Mouse (Mus musculus): ENCODE measurements around the gene Evx2. TPM values are rescaled to one million over a fixed set of nuclear protein-coding genes. Genes with fewer than 3 reads are reported as not detected.

Evx2 gene
- not detected for polyA plus RNA-seq (2014; fragmentation: Illumina TruSeq; extraction: RNeasy Lipid Tissue Mini Kit (QIAGEN cat#74804); ENCODE audit: low read depth, low replicate concordance)

DNA sequence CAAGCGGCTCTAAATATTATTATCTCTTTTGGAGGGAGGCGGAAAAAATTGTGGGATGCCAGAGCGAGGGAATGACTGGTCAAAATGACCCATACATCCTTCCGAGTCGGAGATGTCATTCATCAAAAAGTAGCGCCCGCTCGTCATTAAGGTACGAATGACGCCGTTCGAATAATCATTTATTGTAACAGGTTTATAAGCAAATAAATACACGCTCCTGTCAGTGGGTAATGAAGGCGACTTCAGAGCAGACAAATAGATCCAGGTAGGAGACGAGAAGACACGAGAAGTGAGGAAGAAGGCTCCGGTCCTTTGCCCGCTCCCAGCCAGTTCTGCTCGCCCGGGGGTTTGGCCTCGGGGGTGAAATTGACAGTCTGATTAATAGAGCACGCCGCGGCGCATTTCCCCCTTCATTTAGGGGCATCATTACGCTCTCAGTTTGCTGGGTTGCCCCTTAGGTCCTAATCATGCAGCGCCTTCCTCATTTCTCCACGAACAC, at the start of gene Evx2:
Gene Evx2 (minus strand): TSS at position 51 of the 499 bp plus-strand sequence.

DNA sequence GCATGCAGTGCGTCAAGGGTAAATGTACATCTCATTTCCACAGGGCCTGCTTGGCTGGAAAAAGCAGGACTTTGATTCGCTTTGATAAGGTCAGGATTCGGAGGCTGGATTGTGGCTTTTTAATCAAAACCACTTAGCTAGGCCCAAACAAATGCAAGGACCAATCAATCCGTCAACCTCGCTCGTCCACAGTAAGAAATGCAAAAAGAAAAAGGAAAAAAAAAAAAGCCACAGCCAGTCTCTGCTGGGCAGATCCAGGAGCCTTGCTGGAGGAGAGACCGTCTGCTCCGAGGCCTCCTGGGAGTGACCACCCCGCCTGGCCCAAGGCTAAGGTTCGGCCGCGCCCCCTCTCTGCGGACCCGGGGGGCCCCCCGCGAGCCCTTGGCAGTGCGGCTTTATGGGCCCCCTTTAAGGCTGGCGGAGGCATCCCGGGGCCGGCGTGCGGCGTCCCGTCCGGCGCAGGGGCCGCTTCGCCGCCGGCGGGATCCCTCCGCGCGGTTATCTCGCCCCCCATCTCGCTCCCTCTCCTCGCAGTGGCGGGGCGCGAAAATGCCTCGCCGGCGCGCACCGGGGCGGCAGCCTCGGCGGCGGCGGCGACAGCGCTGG, 45.1 kb upstream of the Evx2 start, which contains the start of gene Hoxd8:
Gene Hoxd8 (plus strand): TSS at position 223 of the 606 bp plus-strand sequence.

DNA sequence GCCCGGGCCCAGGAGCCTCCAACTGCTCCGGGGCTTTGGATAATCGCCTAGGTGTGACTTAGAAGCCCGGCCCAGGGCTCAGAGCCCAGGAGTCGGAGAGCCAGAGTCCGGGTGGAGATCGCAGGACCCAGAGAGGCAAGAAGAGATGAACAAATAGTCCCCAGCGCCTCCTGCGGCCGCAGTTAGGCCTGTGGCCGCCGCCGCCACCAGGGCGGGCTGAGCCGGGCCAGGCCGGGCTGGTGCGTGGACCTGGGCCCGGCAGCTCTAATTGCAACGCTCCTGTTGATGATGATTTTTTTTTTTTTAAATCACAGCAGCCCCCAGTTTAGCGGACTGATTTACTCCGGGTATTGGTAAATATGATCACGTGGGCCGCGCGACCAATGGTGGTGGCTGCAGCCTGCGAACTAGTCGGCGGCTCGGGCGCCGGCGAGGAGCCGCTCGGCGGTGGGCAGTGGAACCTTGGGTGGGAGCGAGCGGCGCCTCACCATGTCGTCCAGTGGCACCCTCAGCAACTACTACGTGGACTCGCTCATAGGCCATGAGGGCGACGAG, 38.3 kb upstream of the Evx2 start, which contains the start of gene Hoxd9:
Gene Hoxd9 (plus strand): TSS at position 161 of the 555 bp plus-strand sequence.

DNA sequence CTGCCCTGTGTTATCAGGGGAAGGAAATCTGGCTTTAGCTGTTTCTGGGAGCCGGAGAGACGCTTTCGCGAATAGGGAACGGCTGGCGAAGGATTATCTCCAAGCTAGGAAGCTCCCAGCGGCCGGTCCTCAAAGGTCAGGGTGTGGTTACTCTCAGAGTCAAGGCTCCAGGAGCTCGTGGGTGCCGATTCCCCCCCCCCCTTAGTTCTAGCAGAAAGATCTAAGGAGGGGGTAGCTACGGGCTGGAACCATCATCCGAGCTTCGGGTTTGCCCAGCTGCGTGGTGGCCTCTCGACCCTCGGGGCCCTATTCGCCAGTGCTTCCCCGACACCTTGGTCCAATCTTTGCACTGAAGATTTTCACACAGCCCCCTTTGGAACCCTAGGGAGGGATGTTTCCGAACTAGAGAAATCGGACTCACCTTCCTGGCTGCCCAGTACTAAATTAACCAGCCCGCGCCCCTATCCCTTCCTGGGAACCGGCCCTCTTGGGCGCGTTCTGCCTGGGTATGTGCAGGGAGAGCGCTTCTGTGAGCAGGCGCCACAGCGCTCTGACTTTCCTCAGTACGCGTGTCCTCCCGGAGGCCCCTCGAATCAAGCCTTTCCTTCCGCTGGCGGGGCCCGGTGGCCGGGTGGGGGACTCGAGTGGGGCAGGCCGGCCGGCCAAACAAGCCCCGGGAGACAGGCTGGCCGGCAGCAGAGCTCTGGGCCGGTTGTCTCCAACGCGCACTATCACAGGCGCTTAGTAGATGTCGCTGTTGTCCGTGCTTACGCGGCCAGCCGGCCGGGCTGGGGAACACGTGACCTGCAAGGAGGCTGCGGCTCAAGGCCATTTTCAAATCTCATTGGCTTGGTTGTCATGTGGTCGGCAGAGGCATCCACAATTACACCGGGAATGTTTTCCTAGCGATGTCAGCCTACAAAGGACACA, 31.9 kb upstream of the Evx2 start, which contains the start of gene Hoxd10:
Gene Hoxd10 (plus strand): TSS at position 903 of the 930 bp plus-strand sequence.

DNA sequence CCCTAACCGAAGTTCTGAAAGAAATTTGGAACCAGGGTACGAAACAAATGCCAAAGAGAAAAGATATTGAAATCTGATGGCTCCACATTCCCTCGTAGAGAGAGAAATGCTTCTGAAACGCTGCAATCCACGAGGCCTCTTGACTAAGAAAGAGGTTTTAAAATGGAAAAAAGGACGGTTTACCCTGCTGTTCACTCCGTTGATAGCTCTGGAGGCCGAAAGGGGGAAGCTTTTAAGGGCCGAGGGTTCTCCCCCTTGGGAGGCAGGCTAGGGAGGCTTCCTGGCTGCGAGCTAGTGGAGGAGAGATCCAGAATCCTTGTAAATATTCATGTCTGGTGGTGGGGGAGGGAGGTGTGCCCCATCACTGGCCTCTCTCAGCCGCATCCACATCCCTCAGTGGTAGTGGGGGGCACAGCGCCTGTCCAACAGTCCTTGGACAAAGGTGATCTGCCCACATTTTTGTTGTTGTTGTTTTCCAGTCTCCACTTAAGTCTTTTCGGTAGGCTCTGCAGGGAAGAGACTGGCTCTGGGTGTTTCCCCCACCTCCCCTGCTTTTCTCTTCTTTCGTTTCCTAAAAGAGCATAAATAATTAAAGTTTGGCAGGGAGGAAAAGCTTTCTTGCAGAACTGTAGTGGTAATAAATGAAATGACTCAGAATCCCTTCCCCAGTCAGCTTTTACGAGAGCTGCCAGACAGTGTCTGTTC, 19.7 kb upstream of the Evx2 start, which contains the start of gene Hoxd11:
Gene Hoxd11 (plus strand): TSS at position 667 of the 705 bp plus-strand sequence.

DNA sequence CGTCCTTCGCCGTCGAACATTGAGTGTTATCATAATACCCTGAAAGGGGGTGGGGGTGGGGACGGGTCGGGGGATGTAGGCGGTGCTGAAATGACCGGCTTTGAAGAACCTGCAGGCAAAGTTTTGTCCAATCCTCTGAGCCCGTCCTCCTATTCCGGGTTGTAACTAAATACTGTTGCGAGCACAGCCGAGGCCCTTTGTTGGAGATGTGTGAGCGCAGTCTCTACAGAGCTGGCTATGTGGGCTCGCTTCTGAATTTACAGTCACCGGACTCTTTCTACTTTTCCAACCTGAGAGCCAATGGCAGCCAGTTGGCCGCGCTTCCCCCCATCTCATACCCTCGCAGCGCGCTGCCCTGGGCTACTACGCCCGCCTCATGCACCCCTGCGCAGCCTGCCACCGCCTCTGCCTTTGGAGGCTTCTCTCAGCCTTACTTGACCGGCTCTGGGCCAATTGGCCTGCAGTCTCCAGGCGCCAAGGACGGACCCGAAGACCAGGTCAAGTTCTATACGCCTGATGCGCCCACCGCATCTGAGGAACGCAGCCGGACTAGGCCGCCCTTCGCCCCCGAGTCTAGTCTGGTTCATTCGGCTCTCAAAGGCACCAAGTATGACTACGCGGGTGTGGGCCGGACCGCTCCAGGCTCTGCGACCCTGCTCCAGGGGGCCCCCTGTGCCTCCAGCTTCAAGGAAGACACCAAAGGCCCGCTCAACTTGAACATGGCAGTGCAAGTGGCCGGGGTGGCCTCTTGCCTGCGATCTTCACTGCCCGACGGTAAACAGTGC, 15.7 kb upstream of the Evx2 start, which contains the start of gene Hoxd12:
Gene Hoxd12 (plus strand): TSS at position 133 of the 785 bp plus-strand sequence.

DNA sequence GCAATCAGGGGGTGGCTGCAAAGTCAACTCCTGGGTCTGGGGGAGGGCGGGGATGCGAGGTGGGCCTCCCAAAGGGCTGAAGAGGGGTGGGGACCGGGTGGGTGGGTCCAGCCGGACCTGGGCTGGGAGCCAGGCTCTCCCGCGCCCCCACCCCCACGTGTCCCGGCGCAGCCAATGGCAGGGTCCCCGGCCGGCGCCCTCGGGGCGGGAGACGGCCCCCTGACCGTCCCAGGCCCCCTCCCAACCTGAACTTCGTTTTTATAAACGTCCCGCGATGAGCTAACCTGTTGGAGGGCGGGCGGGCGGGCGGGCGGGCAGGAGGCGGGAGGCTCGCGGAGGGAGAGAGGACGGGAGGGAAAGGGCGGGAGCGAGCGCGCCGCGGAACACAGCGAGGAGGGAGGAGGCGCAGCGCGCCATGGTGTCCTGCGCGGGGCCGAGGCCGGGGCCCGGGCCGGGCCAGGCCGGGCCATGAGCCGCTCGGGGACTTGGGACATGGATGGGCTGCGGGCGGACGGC, 8.5 kb upstream of the Evx2 start, which contains the start of gene Hoxd13:
Gene Hoxd13 (plus strand): TSS at position 469 of the 516 bp plus-strand sequence.

Other genes starting within 250 kb of the Evx2 start
- 9.0 TPM for gene Lnpk, start 80.1 kb downstream of the Evx2 start, polyA plus RNA-seq (2014; fragmentation: Illumina TruSeq; extraction: RNeasy Lipid Tissue Mini Kit (QIAGEN cat#74804); ENCODE audit: low read depth, low replicate concordance)
- not detected for gene Hoxd13, start 8.8 kb upstream of the Evx2 start, polyA plus RNA-seq (2014; fragmentation: Illumina TruSeq; extraction: RNeasy Lipid Tissue Mini Kit (QIAGEN cat#74804); ENCODE audit: low read depth, low replicate concordance)
- not detected for gene Hoxd12, start 15.5 kb upstream of the Evx2 start, polyA plus RNA-seq (2014; fragmentation: Illumina TruSeq; extraction: RNeasy Lipid Tissue Mini Kit (QIAGEN cat#74804); ENCODE audit: low read depth, low replicate concordance)
- not detected for gene Hoxd11, start 20.0 kb upstream of the Evx2 start, polyA plus RNA-seq (2014; fragmentation: Illumina TruSeq; extraction: RNeasy Lipid Tissue Mini Kit (QIAGEN cat#74804); ENCODE audit: low read depth, low replicate concordance)
- gene Hoxd10, start 32.4 kb upstream of the Evx2 start, polyA plus RNA-seq (2014; fragmentation: Illumina TruSeq; extraction: RNeasy Lipid Tissue Mini Kit (QIAGEN cat#74804); ENCODE audit: low read depth, low replicate concordance), result not detected
- not detected for gene Hoxd9, start 38.2 kb upstream of the Evx2 start, polyA plus RNA-seq (2014; fragmentation: Illumina TruSeq; extraction: RNeasy Lipid Tissue Mini Kit (QIAGEN cat#74804); ENCODE audit: low read depth, low replicate concordance)
- not detected for gene Hoxd8, start 45.1 kb upstream of the Evx2 start, polyA plus RNA-seq (2014; fragmentation: Illumina TruSeq; extraction: RNeasy Lipid Tissue Mini Kit (QIAGEN cat#74804); ENCODE audit: low read depth, low replicate concordance)
- not detected for gene Hoxd3, start 52.4 kb upstream of the Evx2 start, polyA plus RNA-seq (2014; fragmentation: Illumina TruSeq; extraction: RNeasy Lipid Tissue Mini Kit (QIAGEN cat#74804); ENCODE audit: low read depth, low replicate concordance)
- gene Hoxd4, start 52.4 kb upstream of the Evx2 start, polyA plus RNA-seq (2014; fragmentation: Illumina TruSeq; extraction: RNeasy Lipid Tissue Mini Kit (QIAGEN cat#74804); ENCODE audit: low read depth, low replicate concordance), result not detected
- gene Gm28230, start 67.2 kb upstream of the Evx2 start, polyA plus RNA-seq (2014; fragmentation: Illumina TruSeq; extraction: RNeasy Lipid Tissue Mini Kit (QIAGEN cat#74804); ENCODE audit: low read depth, low replicate concordance), result not detected
- not detected for gene Hoxd1, start 103.4 kb upstream of the Evx2 start, polyA plus RNA-seq (2014; fragmentation: Illumina TruSeq; extraction: RNeasy Lipid Tissue Mini Kit (QIAGEN cat#74804); ENCODE audit: low read depth, low replicate concordance)
- 157 TPM for gene Mtx2, start 166.2 kb upstream of the Evx2 start, polyA plus RNA-seq (2014; fragmentation: Illumina TruSeq; extraction: RNeasy Lipid Tissue Mini Kit (QIAGEN cat#74804); ENCODE audit: low read depth, low replicate concordance)